Mouse (Mus musculus) liver, adult 2 months (tissue): ENCODE measurements at regions not wholly inside any gene's neighbourhood (a gene's known extent, or its start where the extent isn't known, plus 50 kb on each side); places are given as distances from the start of the nearest gene placed in this dataset.

Experiments used
- CTCF ChIP-seq: fragments of 200-500 bp; IDR thresholded peaks from 2 replicates; pipeline ENCODE4 v1.5.1; 2011; ENCODE audit warnings: low read depth, low read length, control low read depth
- POLR2A ChIP-seq: fragments of 200-500 bp; IDR thresholded peaks from 2 replicates; pipeline ENCODE4 v1.6.1; 2011; ENCODE audit warnings: low read length, control low read depth; ENCODE audit not compliant: insufficient read depth; ENCODE audit errors: extremely low read depth

DNA sequence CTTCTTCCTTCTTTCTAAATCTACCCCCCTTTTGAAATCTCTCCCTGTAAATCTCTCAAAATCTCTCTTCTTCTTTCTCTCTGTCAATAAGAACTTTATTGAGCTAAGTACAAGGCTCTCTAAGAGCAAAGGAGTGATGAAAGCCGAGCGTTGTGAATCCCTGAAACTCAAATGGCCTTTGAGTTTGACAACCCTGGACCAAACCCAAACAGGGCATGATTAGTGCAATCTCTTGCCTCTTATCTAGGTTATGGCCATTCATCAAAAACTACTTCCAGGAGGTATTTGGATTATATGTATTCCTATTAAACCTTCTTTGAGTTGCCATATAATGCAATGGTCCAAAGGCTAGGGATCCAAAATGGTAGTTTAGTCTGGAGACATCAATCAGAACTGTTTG is 304.0 kb downstream of the Inhba start:
- no peak for TF ChIP-seq POLR2A
- TF ChIP-seq CTCF: no peak
